Mouse (Mus musculus) heart, embryonic 13.5 days (tissue): Measurements from ENCODE around the gene Klc2. TPM values are rescaled to one million over a fixed set of nuclear protein-coding genes. Genes with fewer than 3 reads are reported as not detected.

Experiments used
- ATAC-seq: fragments of 200-750 bp; cut with Nextera tagmentation; 2 replicates; pipeline ENCODE4 v1.8.0; 2017; ENCODE audit warnings: moderate TSS enrichment; ENCODE audit not compliant: insufficient number of reproducible peaks, low FRiP score, low TSS enrichment; ENCODE audit errors: extremely low read depth
- H3K27ac ChIP-seq: fragments of 300-500 bp; sonication (generic); replicated peaks from 2 replicates; pipeline ENCODE4 v1.5.1; 2015; ENCODE audit warnings: moderate library complexity, mild to moderate bottlenecking, inconsistent platforms
- H3K27me3 ChIP-seq: fragments of 300-500 bp; sonication (generic); replicated peaks from 2 replicates; pipeline ENCODE4 v1.6.1; 2015; ENCODE audit warnings: mild to moderate bottlenecking, inconsistent platforms
- H3K36me3 ChIP-seq: fragments of 300-500 bp; sonication (generic); 2 replicates; pipeline ENCODE4 v1.6.1; 2015; ENCODE audit warnings: mild to moderate bottlenecking, inconsistent platforms
- H3K4me1 ChIP-seq: fragments of 300-500 bp; sonication (generic); 2 replicates; pipeline ENCODE4 v1.6.1; 2015; ENCODE audit warnings: inconsistent platforms
- H3K4me2 ChIP-seq: fragments of 300-500 bp; sonication (generic); 2 replicates; pipeline ENCODE4 v1.6.1; 2015; ENCODE audit warnings: inconsistent platforms, mild to moderate bottlenecking, moderate library complexity
- H3K4me3 ChIP-seq: fragments of 300-500 bp; sonication (generic); 2 replicates; pipeline ENCODE4 v1.5.1; 2015; ENCODE audit warnings: moderate library complexity, mild to moderate bottlenecking, inconsistent platforms
- H3K9ac ChIP-seq: fragments of 300-500 bp; sonication (generic); 2 replicates; pipeline ENCODE4 v1.6.1; 2015; ENCODE audit warnings: inconsistent platforms, mild to moderate bottlenecking, moderate library complexity
- H3K9me3 ChIP-seq: fragments of 300-500 bp; sonication (generic); 2 replicates; pipeline ENCODE4 v1.6.1; 2016; ENCODE audit warnings: inconsistent platforms
- WGBS: fragments of 180-500 bp; shearing (Covaris S2); methylation state at CpG from one replicate; pipeline ENCODE4 v1.1.7; 2015; ENCODE audit warnings: mixed read lengths; 5-methylcytosine and 5-hydroxymethylcytosine counted together
- polyA plus RNA-seq: library from polyadenylated mRNA; unstranded; fragments of >200 nt; fragmentation: Nextera tagmentation; extraction: Ambion mirVana; gene quantifications from 2 replicates; pipeline ENCODE4 v1.2.1, GENCODE M21; 2015

The Klc2 gene
- polyA plus RNA-seq, 1 experiment from 2014 or later, result 18.4 TPM

DNA sequence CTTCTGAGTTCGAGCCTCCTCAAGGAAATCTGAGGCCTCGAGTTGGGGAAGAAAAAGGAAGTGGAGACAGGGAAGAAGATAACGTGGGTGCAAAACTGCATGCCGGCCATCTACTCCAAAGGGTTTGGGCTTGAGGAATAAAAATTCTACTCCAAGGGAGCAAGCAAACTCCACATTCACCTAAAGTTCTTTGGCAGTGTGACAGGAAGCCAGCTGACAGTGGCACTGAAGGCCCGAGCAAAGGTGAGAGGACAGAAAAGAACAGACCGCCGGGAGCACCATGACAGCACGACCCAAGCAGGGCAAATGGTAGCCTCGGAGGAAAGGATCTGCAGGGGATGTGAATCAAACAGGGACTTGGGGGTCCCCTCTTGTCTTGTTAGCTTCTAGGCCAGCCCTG lies 12.3 kb downstream of the Klc2 start:
- ATAC-seq, result no peak
- H3K4me1 ChIP-seq, result peaks cover 26% of the 10 kb centered on the region
- H3K9ac ChIP-seq, result peak overlapping the region; percentile 95
- H3K9me3 ChIP-seq, result no peaks in the 10 kb centered on the region
- no peaks in the 10 kb centered on the region for H3K27me3 ChIP-seq
- 9% methylated on average over 9 of the region's 9 CpGs for WGBS
- H3K4me3 ChIP-seq, result peak overlapping the region; percentile 88
- peaks cover 67% of the 10 kb centered on the region for H3K36me3 ChIP-seq
- peak overlapping the region; percentile 94 for H3K27ac ChIP-seq
- peak overlapping the region; percentile 97 for H3K4me2 ChIP-seq

DNA sequence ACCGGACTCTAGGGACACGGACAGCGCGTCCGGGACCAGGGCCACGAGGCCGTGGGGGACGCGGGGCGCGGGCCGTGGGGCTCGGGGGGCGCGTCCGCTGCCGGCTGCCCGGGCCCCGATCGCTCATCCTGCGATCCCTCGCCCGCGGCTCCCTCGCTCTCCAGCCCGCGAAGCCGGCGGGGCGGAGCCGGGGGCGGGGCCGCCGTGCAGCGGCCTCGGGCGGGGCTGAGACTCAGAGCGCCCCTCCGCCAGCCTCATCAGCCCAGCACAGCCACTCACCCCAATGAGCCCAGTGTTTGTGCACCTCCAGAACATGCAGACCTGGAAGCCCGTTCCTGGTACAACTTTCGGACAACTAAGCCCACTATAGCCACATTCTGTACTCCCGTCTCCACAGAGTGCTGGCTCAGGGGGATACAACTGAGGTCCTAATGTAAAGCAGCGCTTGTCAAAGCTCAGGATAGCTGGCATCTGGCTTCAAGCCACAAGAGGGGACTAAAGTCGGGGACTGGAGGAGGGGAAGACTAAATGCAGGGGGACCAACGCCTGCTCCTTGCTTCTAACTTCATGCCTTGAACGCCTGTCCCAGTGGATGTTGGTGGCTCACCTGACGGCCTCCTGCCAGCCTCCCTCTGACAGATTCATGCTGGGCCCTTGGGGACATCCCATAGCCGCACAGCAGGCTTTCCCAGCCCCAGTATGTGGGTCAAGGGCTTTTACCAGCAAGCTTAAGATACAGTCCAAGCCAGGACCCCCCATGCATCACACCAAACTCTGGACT lies 19.8 kb downstream of the Klc2 start, which contains the start of gene Cnih2:
TSS of gene Cnih2 (minus strand) at position 159 of the 781 bp plus-strand sequence.
- peaks cover 15% of the 10 kb centered on the region; the same call in 1 of the 2 replicates for H3K27me3 ChIP-seq

GRCm38 (mm10) chr19:5097521-5098362 lies 20.6 kb downstream of the Klc2 start:
- peaks cover 15% of the 10 kb centered on the region; the same call in 1 of the 2 replicates for H3K27me3 ChIP-seq
- H3K4me3 ChIP-seq, result peak overlapping the region; percentile 58
- peak overlapping the region; percentile 93 for H3K4me2 ChIP-seq
- peak overlapping the region; percentile 89 for H3K9ac ChIP-seq
- no peaks in the 10 kb centered on the region for H3K9me3 ChIP-seq
- peaks cover 68% of the 10 kb centered on the region for H3K4me1 ChIP-seq
- no peak for ATAC-seq
- 5% methylated on average over 30 of the region's 31 CpGs for WGBS
- peaks cover 48% of the 10 kb centered on the region for H3K36me3 ChIP-seq
- no peak overlapping the region for H3K27ac ChIP-seq

More for the DNA sequence above, 19.8 kb downstream of the Klc2 start, which contains the start of gene Cnih2:
- Histone ChIP-seq H3K27ac (peak within 1 kb of the TSS; percentile 28; the same call in 1 of the 2 replicates), H3K9me3 (no peaks in the 10 kb centered on the region), H3K9ac (peak within 1 kb of the TSS; percentile 89), H3K4me1 (peaks cover 66% of the 10 kb centered on the region), H3K36me3 (peaks cover 48% of the 10 kb centered on the region), H3K4me3 (peak within 1 kb of the TSS; percentile 58), H3K4me2 (peak within 1 kb of the TSS; percentile 93)
- ATAC-seq, result 0 out of 2 replicates have a peak, but pooled peaks have one; percentile 39
- WGBS, result 2% methylated on average over 40 of the region's 48 CpGs

DNA sequence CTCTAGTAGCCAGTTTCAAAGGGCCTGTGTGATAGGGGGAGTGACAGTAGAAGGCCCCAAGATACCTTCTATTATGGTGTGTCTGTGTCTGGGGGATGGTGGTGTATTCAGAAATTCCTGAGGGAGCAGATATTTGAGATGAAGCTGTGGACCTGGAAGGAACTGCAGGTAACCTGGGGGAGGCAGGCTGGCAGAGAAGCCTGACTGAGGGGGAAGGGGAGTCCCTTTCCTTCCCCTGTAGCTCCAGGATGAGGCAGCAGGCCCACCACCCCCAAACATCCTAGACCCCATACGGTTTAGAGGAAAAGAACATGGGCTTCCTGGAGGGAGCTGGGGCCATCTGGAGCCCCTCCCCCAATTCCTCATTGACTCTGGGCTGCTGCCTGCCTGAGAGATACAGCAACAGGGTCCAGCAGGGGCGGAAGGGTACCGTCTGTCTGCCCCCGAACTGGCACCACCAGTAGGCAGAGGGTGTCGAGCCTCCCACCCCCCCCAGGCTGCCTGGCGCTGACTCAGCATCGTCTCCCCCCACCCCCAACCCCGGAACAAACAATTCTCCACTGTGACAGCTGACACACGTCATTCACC lies 22.4 kb downstream of the Klc2 start:
- Histone ChIP-seq H3K9me3 (no peaks in the 10 kb centered on the region), H3K4me2 (peak overlapping the region; percentile 93; the same call in 1 of the 2 replicates), H3K4me1 (peaks cover 65% of the 10 kb centered on the region), H3K27me3 (peaks cover 15% of the 10 kb centered on the region; the same call in 1 of the 2 replicates), H3K27ac (no peak overlapping the region), H3K4me3 (no peak overlapping the region), H3K9ac (peak overlapping the region; percentile 34), H3K36me3 (peaks cover 48% of the 10 kb centered on the region)
- WGBS, result 6% methylated on average over 9 of the region's 9 CpGs
- ATAC-seq, result no peak

DNA sequence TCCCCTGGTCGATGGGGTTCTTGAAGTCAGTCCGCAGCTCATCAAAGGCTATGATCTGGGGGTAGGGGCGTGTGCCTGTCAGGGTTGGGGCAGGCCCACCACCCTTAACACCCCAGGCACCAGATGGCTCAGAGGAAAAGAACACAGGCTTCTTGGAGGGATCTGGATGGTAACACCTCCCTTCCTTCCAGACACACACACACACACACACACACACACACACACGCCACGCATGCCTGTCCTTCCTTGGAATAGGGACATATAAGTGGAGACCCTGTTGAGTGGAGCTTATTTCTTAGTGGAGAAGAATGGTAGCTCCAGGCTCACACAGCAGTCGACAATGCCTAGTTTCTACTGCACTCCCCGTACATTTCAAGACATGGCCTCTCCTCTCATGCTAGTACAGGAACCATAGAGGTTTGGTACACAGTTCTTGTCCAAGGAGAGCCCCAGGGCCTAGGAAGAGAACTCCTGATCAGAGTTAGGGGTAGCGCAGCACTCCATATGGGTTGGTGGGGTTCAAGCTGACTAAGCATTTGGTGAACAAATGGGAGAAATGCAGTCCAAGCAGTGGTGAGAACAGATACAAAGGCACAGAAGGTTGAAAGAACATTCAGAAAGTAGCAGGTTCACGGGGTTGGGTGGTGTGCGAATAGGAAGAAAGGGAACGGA lies 23.5 kb downstream of the Klc2 start:
- H3K9me3 ChIP-seq, result no peaks in the 10 kb centered on the region
- H3K27me3 ChIP-seq, result peaks cover 15% of the 10 kb centered on the region; the same call in 1 of the 2 replicates
- H3K9ac ChIP-seq, result 0 out of 2 replicates have a peak overlapping the region, but pooled peaks have one; percentile 28
- peaks cover 48% of the 10 kb centered on the region for H3K36me3 ChIP-seq
- peaks cover 56% of the 10 kb centered on the region for H3K4me1 ChIP-seq
- ATAC-seq, result no peak
- 37% methylated on average over 11 of the region's 11 CpGs for WGBS
- H3K4me2 ChIP-seq, result no peak overlapping the region
- no peak overlapping the region for H3K4me3 ChIP-seq
- no peak overlapping the region for H3K27ac ChIP-seq

- Histone ChIP-seq H3K4me1 (peaks cover 60% of the 10 kb centered on the region), H3K9me3 (no peaks in the 10 kb centered on the region), H3K4me2 (no peak overlapping the region), H3K4me3 (no peak overlapping the region), H3K27ac (no peak overlapping the region), H3K27me3 (peaks cover 15% of the 10 kb centered on the region; the same call in 1 of the 2 replicates), H3K36me3 (peaks cover 46% of the 10 kb centered on the region), H3K9ac (peak overlapping the region; percentile 17; the same call in 1 of the 2 replicates)
- ATAC-seq, result peak; percentile 35; the same call in 1 of the 2 replicates
- WGBS, result 0% methylated on average over 21 of the region's 21 CpGs
Observed at GRCm38 (mm10) chr19:5094243-5094632, 24.1 kb downstream of the Klc2 start.

DNA sequence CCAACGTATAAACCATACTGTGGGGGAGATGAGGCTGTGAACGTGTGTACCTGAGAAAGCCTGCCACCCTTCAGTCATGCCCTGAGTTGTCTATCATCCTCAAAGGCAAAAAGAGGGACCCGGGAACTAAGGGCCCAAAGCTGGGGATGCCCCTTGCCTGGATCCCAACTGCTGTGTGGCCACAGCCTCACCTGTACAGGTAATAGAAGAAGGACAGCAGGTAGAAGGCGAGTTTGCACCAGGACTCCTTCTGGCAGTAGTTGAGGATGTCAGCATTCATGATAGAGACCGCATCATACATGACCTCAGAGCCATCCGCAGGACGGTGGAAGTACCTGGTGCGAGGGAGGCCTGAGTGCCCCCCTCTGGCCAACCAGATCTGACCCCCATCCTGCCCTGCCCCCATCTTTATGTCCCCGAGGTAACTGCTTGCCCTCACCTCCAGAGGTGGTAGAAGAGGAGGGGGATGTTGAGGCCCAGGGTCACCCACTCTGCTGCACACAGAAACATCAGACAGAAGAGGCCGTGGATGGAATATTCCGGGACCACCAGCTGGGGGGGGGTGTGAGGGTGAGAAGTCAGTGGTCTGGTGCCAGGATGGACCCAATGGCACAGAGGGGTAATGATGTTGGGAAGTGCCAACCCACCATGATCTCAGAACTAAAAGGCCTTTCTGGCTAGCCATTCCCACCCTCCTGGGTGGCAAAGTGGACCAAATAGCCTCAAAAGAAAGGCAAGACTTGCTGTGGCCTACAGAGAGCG lies 24.7 kb downstream of the Klc2 start:
- no peak; the same call in 1 of the 2 replicates for ATAC-seq
- peak overlapping the region; percentile 17; the same call in 1 of the 2 replicates for H3K9ac ChIP-seq
- H3K4me3 ChIP-seq, result no peak overlapping the region
- peaks cover 42% of the 10 kb centered on the region for H3K36me3 ChIP-seq
- 70% methylated on average over 12 of the region's 12 CpGs for WGBS
- H3K9me3 ChIP-seq, result no peaks in the 10 kb centered on the region
- no peak overlapping the region for H3K4me2 ChIP-seq
- peaks cover 59% of the 10 kb centered on the region for H3K4me1 ChIP-seq
- H3K27ac ChIP-seq, result no peak overlapping the region
- peaks cover 15% of the 10 kb centered on the region; the same call in 1 of the 2 replicates for H3K27me3 ChIP-seq

DNA sequence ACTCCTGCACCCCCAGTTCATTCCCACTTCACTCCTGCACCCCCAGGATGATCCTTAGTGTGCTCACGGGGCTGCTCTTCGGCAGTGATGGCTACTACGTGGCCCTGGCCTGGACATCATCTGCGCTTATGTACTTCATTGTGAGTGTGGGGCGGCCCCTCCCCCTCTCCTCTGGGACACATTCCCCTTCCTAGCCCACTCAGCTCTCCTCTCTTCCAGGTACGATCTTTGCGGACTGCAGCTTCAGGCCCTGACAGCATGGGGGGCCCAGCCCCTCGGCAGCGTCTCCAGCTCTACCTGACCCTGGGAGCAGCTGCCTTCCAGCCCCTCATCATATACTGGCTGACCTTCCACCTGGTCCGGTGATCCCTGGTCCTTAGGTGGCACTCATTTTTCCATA lies 26.3 kb downstream of the Klc2 start:
- no peak overlapping the region for H3K4me3 ChIP-seq
- no peak overlapping the region for H3K27ac ChIP-seq
- peaks cover 10% of the 10 kb centered on the region; the same call in 1 of the 2 replicates for H3K27me3 ChIP-seq
- peaks cover 42% of the 10 kb centered on the region for H3K36me3 ChIP-seq
- H3K9me3 ChIP-seq, result no peaks in the 10 kb centered on the region
- peaks cover 50% of the 10 kb centered on the region for H3K4me1 ChIP-seq
- no peak for ATAC-seq
- WGBS, result 81% methylated on average over 10 of the region's 10 CpGs
- no peak overlapping the region for H3K4me2 ChIP-seq
- no peak overlapping the region for H3K9ac ChIP-seq

DNA sequence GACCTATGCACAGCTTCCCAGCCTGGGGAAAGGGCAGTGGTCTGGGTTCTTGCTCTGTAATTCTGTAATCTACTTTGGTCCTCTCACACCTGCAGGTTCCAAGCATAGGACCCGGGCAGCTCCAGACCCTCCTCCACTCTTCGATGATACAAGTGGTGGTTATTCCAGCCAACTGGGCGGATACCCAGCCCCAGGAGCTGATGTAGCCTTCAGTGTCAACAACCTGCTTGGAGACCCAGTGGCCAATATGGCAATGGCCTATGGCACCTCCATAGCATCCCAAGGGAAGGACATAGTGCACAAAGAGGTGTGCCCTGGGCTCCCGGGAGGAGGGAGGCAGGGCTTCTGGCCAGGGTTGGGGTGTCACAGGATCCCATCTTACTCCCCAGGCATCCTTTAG lies 29.0 kb downstream of the Klc2 start:
- Histone ChIP-seq H3K4me1 (peaks cover 36% of the 10 kb centered on the region), H3K27me3 (peaks cover 26% of the 10 kb centered on the region), H3K4me2 (peak overlapping the region; percentile 82), H3K9me3 (no peaks in the 10 kb centered on the region), H3K9ac (peak overlapping the region; percentile 93), H3K36me3 (peaks cover 42% of the 10 kb centered on the region), H3K4me3 (peak overlapping the region; percentile 89), H3K27ac (no peak overlapping the region)
- ATAC-seq, result no peak
- 81% methylated on average over 4 of the region's 4 CpGs for WGBS
